Mouse (Mus musculus) left cerebral cortex, postnatal 14 days (tissue): Measurements from ENCODE around the gene Kcnj9. TPM values are rescaled to one million over a fixed set of nuclear protein-coding genes. Genes with fewer than 3 reads are reported as not detected.

Experiments used
- DNase-seq, 2 experiments: peaks; one replicate each; pipeline ENCODE4 v3.0.0; 2021 to 2022; ENCODE audit warnings: low spot score in 2 of 2, mixed read lengths in 1 of 2
- intact Hi-C: fragments of 180-260 bp; cut with DNase I; formaldehyde crosslinking; loops from one replicate; pipeline ENCODE4 v1.15.1; 2025
- total RNA-seq, 2 experiments: library from RNA; stranded (reverse); gene quantifications; 2 replicates each; pipeline ENCODE4 v1.2.3; 2021

Kcnj9 gene
- total RNA-seq, 2 experiments from 2014 or later = 119 to 130 TPM

DNA sequence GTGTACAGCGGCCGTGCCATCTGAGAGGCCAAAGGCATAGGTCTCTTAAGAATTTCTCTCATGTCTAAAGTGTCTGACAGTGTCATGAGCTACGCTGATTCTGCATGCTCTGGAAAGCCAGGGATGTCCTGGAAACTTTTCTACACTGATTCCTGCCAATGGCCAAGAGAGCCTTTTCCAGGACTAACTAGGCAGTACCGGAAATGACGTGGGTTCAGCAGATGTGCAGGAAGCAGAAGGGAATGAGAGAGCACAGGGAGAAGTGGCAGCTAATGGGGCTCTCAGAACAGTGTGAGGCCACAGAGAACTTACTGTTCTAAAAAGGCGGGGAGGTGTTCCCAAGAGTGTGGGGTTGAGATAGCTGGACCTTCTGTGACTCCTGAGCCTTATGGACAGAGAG, 55.7 kb downstream of the Kcnj9 start:
- no peak for DNase-seq
- intact Hi-C loops = no loop called here

DNA sequence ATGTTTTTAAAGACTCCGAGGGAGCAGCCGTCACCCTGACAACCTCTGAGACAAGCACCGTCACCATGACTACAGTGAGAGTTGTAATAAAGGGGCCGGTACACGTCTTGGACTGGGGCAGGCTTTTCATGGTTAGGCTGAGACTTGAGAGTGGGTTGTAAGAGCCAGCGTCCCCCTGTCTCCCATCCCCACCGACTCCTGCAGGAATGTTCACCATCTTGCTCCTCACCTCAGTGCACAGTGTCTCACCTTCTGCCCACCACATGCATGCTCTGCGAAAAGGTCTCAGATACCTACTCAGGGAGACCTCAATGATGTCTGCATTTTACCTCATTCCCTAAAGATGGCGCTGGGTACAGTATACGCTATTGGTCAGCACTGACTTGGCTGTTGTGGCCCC, 57.4 kb downstream of the Kcnj9 start:
- intact Hi-C loops = no loop called here
- no peak for DNase-seq

DNA sequence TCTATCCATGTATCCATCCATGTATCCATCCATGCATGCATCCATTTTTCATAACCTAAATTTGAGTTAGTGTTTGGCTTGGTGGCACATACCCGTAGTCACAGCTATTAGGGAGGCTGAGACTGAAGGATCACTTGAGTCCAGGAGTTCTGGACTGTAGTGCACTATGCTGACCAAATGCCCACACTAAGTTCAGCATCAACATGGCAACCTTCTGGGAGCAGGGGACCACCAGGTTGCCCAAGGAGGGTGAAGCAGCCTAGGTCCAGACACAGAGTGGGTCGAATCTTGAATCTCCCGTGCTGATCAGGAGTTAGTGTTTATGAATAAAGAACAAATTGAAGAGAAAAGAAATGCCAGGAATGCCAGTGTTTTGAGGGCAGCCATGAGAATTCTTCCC, 57.9 kb downstream of the Kcnj9 start:
- DNase-seq = no peak
- intact Hi-C loops = no loop called here

Other genes with a start within 250 kb of the Kcnj9 start
- 100 to 1,000 TPM; 155 to 162 TPM for gene Copa, start 246.8 kb downstream of the Kcnj9 start, total RNA-seq
- 10 to 100 TPM; 74.5 to 77.9 TPM for gene Ncstn, start 246.5 kb downstream of the Kcnj9 start, total RNA-seq
- gene Pex19, start 202.6 kb downstream of the Kcnj9 start, total RNA-seq = 100 to 1,000 TPM; 105 to 108 TPM
- gene Dcaf8, start 181.2 kb downstream of the Kcnj9 start, total RNA-seq = 100 to 1,000 TPM; 101 to 109 TPM
- 100 to 1,000 TPM; 377 to 379 TPM for gene Pea15a, start 122.5 kb downstream of the Kcnj9 start, total RNA-seq
- gene Casq1, start 109.5 kb downstream of the Kcnj9 start, total RNA-seq = under 1 TPM in 1 of 2 experiments, not detected in 1; 0.55 TPM
- not detected for gene Atp1a4, start 70.9 kb downstream of the Kcnj9 start, total RNA-seq
- 100 to 1,000 TPM; 231 to 244 TPM for gene Igsf8, start 67.7 kb downstream of the Kcnj9 start, total RNA-seq
- 100 to 1,000 TPM; 571 to 592 TPM for gene Atp1a2, start 31.3 kb downstream of the Kcnj9 start, total RNA-seq
- gene Kcnj10, start 11.9 kb upstream of the Kcnj9 start, total RNA-seq = 10 to 100 TPM; 79.5 to 84.5 TPM
- 10 to 100 TPM in 1 of 2 experiments, 1 to 10 TPM in 1; 9.8 to 10.5 TPM for gene Pigm, start 47.2 kb upstream of the Kcnj9 start, total RNA-seq
- under 1 TPM; 0.53 to 0.93 TPM for gene Slamf9, start 146.0 kb upstream of the Kcnj9 start, total RNA-seq
- 10 to 100 TPM; 10.9 to 15.2 TPM for gene Igsf9, start 152.5 kb upstream of the Kcnj9 start, total RNA-seq
- gene Tagln2, start 170.7 kb upstream of the Kcnj9 start, total RNA-seq = 10 to 100 TPM; 12.3 to 15.1 TPM
- 1 to 10 TPM; 3.6 to 3.7 TPM for gene Cfap45, start 191.5 kb upstream of the Kcnj9 start, total RNA-seq
- gene Vsig8, start 226.6 kb upstream of the Kcnj9 start, total RNA-seq = under 1 TPM in 1 of 2 experiments, not detected in 1; 0.95 TPM